Mouse (Mus musculus) embryonic fibroblast, embryonic 13.5 days (primary cell): ENCODE results near the gene Arhgap6. TPM values are rescaled to one million over a fixed set of nuclear protein-coding genes. Genes with fewer than 3 reads are reported as not detected.

Experiments
- H3K27ac ChIP-seq: 2 replicates; pipeline ENCODE4 v1.5.1; 2012; ENCODE audit warnings: low read length, control low read depth, inconsistent platforms; ENCODE audit not compliant: insufficient read depth
- H3K4me1 ChIP-seq: 2 replicates; pipeline ENCODE4 v1.6.1; 2011; ENCODE audit warnings: low read length; ENCODE audit not compliant: control insufficient read depth, insufficient read depth
- H3K4me3 ChIP-seq: 2 replicates; pipeline ENCODE4 v1.5.1; 2011; ENCODE audit warnings: mild to moderate bottlenecking, control low read depth, low read length; ENCODE audit not compliant: insufficient read depth
- CTCF ChIP-seq: IDR thresholded peaks from 2 replicates; pipeline ENCODE4 v1.5.1; 2011; ENCODE audit warnings: mild to moderate bottlenecking, control low read depth, low read length, moderate library complexity, borderline replicate concordance; ENCODE audit not compliant: insufficient read depth
- POLR2A ChIP-seq: IDR thresholded peaks from 2 replicates; pipeline ENCODE4 v1.6.1; 2011; ENCODE audit warnings: low read depth, mild to moderate bottlenecking, control low read depth, low read length, moderate library complexity
- polyA plus RNA-seq: library from polyadenylated mRNA; stranded (reverse); fragments of >200 nt; gene quantifications from 2 replicates; pipeline ENCODE4 v1.2.4, GENCODE M21; 2011; ENCODE audit warnings: low read depth; ENCODE audit not compliant: missing spikeins, insufficient read length

Gene Arhgap6
- polyA plus RNA-seq, 1 experiment = 3.9 TPM

- peak overlapping the region; percentile 11; the same call in 1 of the 2 replicates for H3K27ac ChIP-seq
- no peak for TF ChIP-seq POLR2A
- no peak for TF ChIP-seq CTCF
- no peak overlapping the region for H3K4me3 ChIP-seq
- peaks cover 1% of the 10 kb centered on the region; the same call in 1 of the 2 replicates for H3K4me1 ChIP-seq
These were observed 180.5 kb downstream of the Arhgap6 start for GRCm38 (mm10) chrX:168975444-168975843.

- Histone ChIP-seq H3K27ac (peak overlapping the region; percentile 18; the same call in 1 of the 2 replicates), H3K4me1 (peaks cover 1% of the 10 kb centered on the region; the same call in 1 of the 2 replicates), H3K4me3 (no peak overlapping the region)
- TF ChIP-seq POLR2A = no peak
- no peak for TF ChIP-seq CTCF
These were observed 182.9 kb downstream of the Arhgap6 start for GRCm38 (mm10) chrX:168977776-168978175.

GRCm38 (mm10) chrX:168980370-168980769 lies 185.5 kb downstream of the Arhgap6 start:
- H3K4me1 ChIP-seq = peaks cover 1% of the 10 kb centered on the region; the same call in 1 of the 2 replicates
- TF ChIP-seq POLR2A = no peak
- TF ChIP-seq CTCF = no peak
- H3K4me3 ChIP-seq = no peak overlapping the region
- H3K27ac ChIP-seq = no peak overlapping the region

GRCm38 (mm10) chrX:169007066-169007465 lies 212.2 kb downstream of the Arhgap6 start:
- Histone ChIP-seq H3K4me1 (no peaks in the 10 kb centered on the region; the same call in 1 of the 2 replicates), H3K27ac (peak overlapping the region; percentile 61; the same call in 1 of the 2 replicates), H3K4me3 (no peak overlapping the region)
- TF ChIP-seq POLR2A (no peak), CTCF (no peak)

GRCm38 (mm10) chrX:169012701-169013100 lies 217.8 kb downstream of the Arhgap6 start:
- no peaks in the 10 kb centered on the region for H3K4me1 ChIP-seq
- H3K4me3 ChIP-seq = no peak overlapping the region
- no peak overlapping the region for H3K27ac ChIP-seq
- TF ChIP-seq CTCF = no peak
- TF ChIP-seq POLR2A = no peak

GRCm38 (mm10) chrX:169034390-169034789 lies 239.5 kb downstream of the Arhgap6 start:
- no peaks in the 10 kb centered on the region for H3K4me1 ChIP-seq
- TF ChIP-seq POLR2A (no peak), CTCF (no peak)
- H3K4me3 ChIP-seq = no peak overlapping the region
- H3K27ac ChIP-seq = no peak overlapping the region

GRCm38 (mm10) chrX:169036403-169037296 lies 241.8 kb downstream of the Arhgap6 start:
- Histone ChIP-seq H3K4me3 (peak overlapping the region; percentile 44), H3K4me1 (no peaks in the 10 kb centered on the region), H3K27ac (no peak overlapping the region)
- 0 out of 2 replicates have a peak, but pooled peaks have one; percentile 20 for TF ChIP-seq POLR2A
- TF ChIP-seq CTCF = peak; percentile 39; the same call in 1 of the 2 replicates

- Histone ChIP-seq H3K27ac (no peak overlapping the region), H3K4me3 (peak overlapping the region; percentile 44; the same call in 1 of the 2 replicates), H3K4me1 (no peaks in the 10 kb centered on the region)
- no peak for TF ChIP-seq CTCF
- no peak for TF ChIP-seq POLR2A
These were observed 242.5 kb downstream of the Arhgap6 start for GRCm38 (mm10) chrX:169037401-169037800.

GRCm38 (mm10) chrX:169043872-169044271 lies 249.0 kb downstream of the Arhgap6 start:
- no peak for TF ChIP-seq POLR2A
- TF ChIP-seq CTCF = no peak

GRCm38 (mm10) chrX:169047595-169047994 lies 252.7 kb downstream of the Arhgap6 start:
- Histone ChIP-seq H3K4me1 (no peaks in the 10 kb centered on the region), H3K4me3 (no peak overlapping the region), H3K27ac (no peak overlapping the region)
- TF ChIP-seq CTCF (no peak), POLR2A (no peak)

More at GRCm38 (mm10) chrX:169043872-169044271, 249.0 kb downstream of the Arhgap6 start:
- H3K4me3 ChIP-seq = no peak overlapping the region
- no peak overlapping the region for H3K27ac ChIP-seq
- no peaks in the 10 kb centered on the region for H3K4me1 ChIP-seq
